Comparison of ENCODE assay signal across 7 mouse cellular contexts in the genomic region with DNA sequence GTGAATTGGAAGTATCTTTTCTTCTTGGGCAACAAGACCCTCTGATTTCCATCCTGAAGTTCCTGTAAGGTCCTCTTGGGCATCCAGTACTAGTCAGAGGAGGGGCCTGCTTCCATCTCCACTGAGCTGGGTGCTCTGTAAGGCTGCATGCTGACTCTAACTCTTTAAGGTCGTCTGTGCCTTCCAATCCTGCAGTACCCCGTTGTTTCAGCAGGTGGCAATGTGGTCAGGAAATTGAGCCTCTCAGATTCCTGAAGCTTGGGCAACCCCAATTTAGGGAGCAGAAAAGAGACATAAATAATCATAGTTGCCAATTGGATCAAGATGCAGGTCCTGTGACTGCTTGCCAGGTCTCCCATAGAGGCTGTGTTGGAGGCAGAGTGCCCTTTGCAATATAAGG. TPM values are rescaled to one million over a fixed set of nuclear protein-coding genes. Genes with fewer than 3 reads are reported as not detected.
A peak's percentile ranks its signal among the peaks of the same experiment; 100 is the strongest.
DNase-seq lines count a peak whose midpoint lies in the region; TF ChIP-seq lines count a peak whose summit lies in the region.

No protein-coding gene starts in this region.

- TF ChIP-seq POLR2A in ES-Bruce4 (IDR thresholded peaks at IDR 0.05; ENCODE audit: insufficient read depth, low read length): no peak

- H3K9ac ChIP-seq in ES-Bruce4 (ENCODE audit: low read depth, poor library complexity, severe bottlenecking): no peak overlapping the region

- DNase-seq in adrenal gland, adult (ENCODE audit: inconsistent age in 2 of 2, low spot score in 1 of 2): peak; percentile 38 to 84
- DNase-seq in embryo, embryonic 11.5 days (ENCODE audit: low read depth, low spot score): peak; percentile 54
- peak; percentile 82 for DNase-seq in heart, postnatal 4 days
- peak; percentile 49 to 83 for DNase-seq in layer of hippocampus, adult 8-10 months (ENCODE audit: low spot score in 2 of 2)
- DNase-seq in lung, postnatal 25 days (ENCODE audit: low spot score): peak; percentile 53
- peak; percentile 63 for DNase-seq in right cerebral cortex, adult 18-20 months

- TF ChIP-seq CTCF in ES-Bruce4 (IDR thresholded peaks at IDR 0.05; ENCODE audit: low read depth, low read length): peak; percentile 59

- no peaks in the 10 kb centered on the region for H3K36me3 ChIP-seq in ES-Bruce4 (ENCODE audit: control insufficient read depth, insufficient read depth, low read length, poor library complexity, severe bottlenecking)

- H3K4me3 ChIP-seq in ES-Bruce4 (ENCODE audit: low read depth, low read length): no peak overlapping the region

- no peak for TF ChIP-seq EP300 in ES-Bruce4 (IDR thresholded peaks at IDR 0.05; ENCODE audit: insufficient read depth, low read depth, low read length)

- H3K27ac ChIP-seq in ES-Bruce4 (ENCODE audit: insufficient read depth, low read length): no peak overlapping the region

- no peaks in the 10 kb centered on the region for H3K27me3 ChIP-seq in ES-Bruce4 (ENCODE audit: control insufficient read depth, insufficient read depth, low read length, poor library complexity, severe bottlenecking)

- H3K9me3 ChIP-seq in ES-Bruce4 (replicated peaks; ENCODE audit: control insufficient read depth, insufficient read depth, low read length, poor library complexity, severe bottlenecking): no peaks in the 10 kb centered on the region

- H3K4me1 ChIP-seq in ES-Bruce4 (ENCODE audit: control insufficient read depth, insufficient read depth, low read length): no peaks in the 10 kb centered on the region

RNA-seq across cellular contexts. Expression of gene Cdca7l, which starts 31.5 kb away (rescaled TPM):
- 29.1 and 34.8 TPM in 2 replicates for polyA plus RNA-seq in ES-Bruce4 (2011; ENCODE audit: insufficient read depth, insufficient read length, low read depth, missing spikeins)
- total RNA-seq in heart, postnatal 4 days (2021): 1 to 10 TPM; 6.5 to 7.3 TPM
- 1 to 10 TPM in 3 of 4 experiments, under 1 TPM in 1; 0.81 to 2.7 (median 1.5) TPM for total RNA-seq in layer of hippocampus, adult 8-10 months (2022)
